Mouse (Mus musculus): ENCODE results near the gene Il1rl2. TPM values are rescaled to one million over a fixed set of nuclear protein-coding genes. Genes with fewer than 3 reads are reported as not detected.

Gene Il1rl2
- total RNA-seq, 2 experiments from 2014 or later: 1.2 to 1.5 TPM

GRCm38 (mm10) chr1:40322543-40322942 lies 1.9 kb upstream of the Il1rl2 start:
- DNase-seq (ENCODE audit: low spot score in 2 of 2): no peak

- DNase-seq (ENCODE audit: low spot score in 2 of 2): no peak
These were observed 719 bp downstream of the Il1rl2 start for GRCm38 (mm10) chr1:40324955-40325702.

GRCm38 (mm10) chr1:40325711-40326327 lies 1.4 kb downstream of the Il1rl2 start:
- DNase-seq (ENCODE audit: low spot score in 2 of 2): no peak

- DNase-seq (ENCODE audit: low spot score in 2 of 2): no peak
These were observed 3.2 kb downstream of the Il1rl2 start for GRCm38 (mm10) chr1:40327604-40328003.

GRCm38 (mm10) chr1:40329526-40329925 lies 5.1 kb downstream of the Il1rl2 start:
- DNase-seq (ENCODE audit: low spot score in 2 of 2): no peak

GRCm38 (mm10) chr1:40330181-40330580 lies 5.8 kb downstream of the Il1rl2 start:
- no peak for DNase-seq (ENCODE audit: low spot score in 2 of 2)

- DNase-seq (ENCODE audit: low spot score in 2 of 2): no peak
These were observed 14.9 kb downstream of the Il1rl2 start for GRCm38 (mm10) chr1:40339346-40339745.

GRCm38 (mm10) chr1:40340102-40340501 lies 15.7 kb downstream of the Il1rl2 start:
- no peak for DNase-seq (ENCODE audit: low spot score in 2 of 2)

GRCm38 (mm10) chr1:40352158-40352903 lies 27.9 kb downstream of the Il1rl2 start:
- DNase-seq (ENCODE audit: low spot score in 2 of 2): no peak

- DNase-seq (ENCODE audit: low spot score in 2 of 2): no peak
These were observed 28.5 kb downstream of the Il1rl2 start for GRCm38 (mm10) chr1:40352904-40353286.

GRCm38 (mm10) chr1:40354665-40355064 lies 30.3 kb downstream of the Il1rl2 start:
- DNase-seq (ENCODE audit: low spot score in 2 of 2): no peak

- no peak for DNase-seq (ENCODE audit: low spot score in 2 of 2)
These were observed 31.0 kb downstream of the Il1rl2 start for GRCm38 (mm10) chr1:40355431-40355843.

GRCm38 (mm10) chr1:40355904-40356521 lies 31.6 kb downstream of the Il1rl2 start:
- DNase-seq (ENCODE audit: low spot score in 2 of 2): no peak

GRCm38 (mm10) chr1:40357921-40358320 lies 33.5 kb downstream of the Il1rl2 start:
- DNase-seq (ENCODE audit: low spot score in 2 of 2): no peak

- DNase-seq (ENCODE audit: low spot score in 2 of 2): no peak
These were observed 33.9 kb downstream of the Il1rl2 start for GRCm38 (mm10) chr1:40358351-40358750.

- DNase-seq (ENCODE audit: low spot score in 2 of 2): peak; percentile 49 to 52
These were observed 34.4 kb downstream of the Il1rl2 start for GRCm38 (mm10) chr1:40358771-40359181.

GRCm38 (mm10) chr1:40359731-40360130 lies 35.3 kb downstream of the Il1rl2 start:
- DNase-seq (ENCODE audit: low spot score in 2 of 2): no peak

- DNase-seq (ENCODE audit: low spot score in 2 of 2): no peak
These were observed 36.6 kb downstream of the Il1rl2 start for GRCm38 (mm10) chr1:40360969-40361368.

GRCm38 (mm10) chr1:40361596-40361995 lies 37.2 kb downstream of the Il1rl2 start:
- DNase-seq (ENCODE audit: low spot score in 2 of 2): peak in 1 of 2 experiments; percentile 31

- no peak for DNase-seq (ENCODE audit: low spot score in 2 of 2)
These were observed 38.4 kb downstream of the Il1rl2 start for GRCm38 (mm10) chr1:40362784-40363183.

- DNase-seq (ENCODE audit: low spot score in 2 of 2): no peak
These were observed 48.5 kb downstream of the Il1rl2 start for GRCm38 (mm10) chr1:40372951-40373350.

- no peak for DNase-seq (ENCODE audit: low spot score in 2 of 2)
These were observed 50.7 kb downstream of the Il1rl2 start for GRCm38 (mm10) chr1:40375148-40375547.

Data from left cerebral cortex, adult 18-20 months (tissue).